Mouse (Mus musculus): ENCODE data around the gene Gpt2. TPM values are rescaled to one million over a fixed set of nuclear protein-coding genes. Genes with fewer than 3 reads are reported as not detected.

Gpt2 gene
- polyA plus RNA-seq, 1 experiment: 29.1 TPM

DNA sequence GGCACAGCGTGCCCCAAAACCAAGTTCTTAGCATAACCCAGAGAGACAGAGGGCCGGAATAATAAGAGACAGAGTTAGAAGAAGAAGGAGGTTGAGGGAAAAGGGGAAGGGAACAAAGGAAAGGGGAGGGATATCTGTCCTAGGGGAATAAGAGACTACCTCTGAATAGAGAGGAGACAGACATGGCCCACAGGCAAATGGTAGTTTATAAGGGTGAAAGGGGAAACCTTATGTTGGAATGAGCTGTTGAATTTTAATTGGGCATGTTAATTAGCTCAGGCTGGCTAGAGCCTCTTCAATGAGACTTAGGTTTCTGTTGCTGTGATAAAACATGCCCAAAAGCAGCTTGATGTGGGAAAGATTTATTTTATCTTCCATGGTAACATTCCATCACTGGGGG, 39.1 kb upstream of the Gpt2 start:
- H3K27ac ChIP-seq (ENCODE audit: insufficient read depth, low read length): no peak overlapping the region

DNA sequence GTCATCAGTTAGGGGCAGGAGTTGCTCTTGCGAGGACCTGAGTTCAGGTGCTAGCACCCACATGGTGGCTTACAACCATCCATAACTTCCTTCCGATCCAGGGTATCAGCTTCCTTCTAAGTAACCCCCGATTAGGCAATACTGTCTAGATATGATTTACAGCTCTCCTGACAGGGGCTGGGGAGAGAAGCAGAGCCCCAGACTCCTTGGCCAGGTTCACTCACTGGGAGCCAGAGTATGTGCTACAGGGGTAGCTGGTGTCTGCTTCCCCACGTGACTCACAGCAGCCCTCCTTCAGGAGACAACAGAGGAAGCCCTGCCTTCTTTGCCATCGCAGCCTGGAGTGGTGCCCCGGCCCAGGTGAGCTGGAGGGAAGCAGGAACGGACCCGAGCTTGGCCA, 37.6 kb upstream of the Gpt2 start:
- no peak overlapping the region for H3K4me3 ChIP-seq (ENCODE audit: low read depth, low read length)

More for the DNA sequence above, 39.1 kb upstream of the Gpt2 start:
- H3K9me3 ChIP-seq (replicated peaks; ENCODE audit: control insufficient read depth, insufficient read depth, low read length, poor library complexity, severe bottlenecking): no peaks in the 10 kb centered on the region
- no peaks in the 10 kb centered on the region for H3K27me3 ChIP-seq (ENCODE audit: control insufficient read depth, insufficient read depth, low read length, poor library complexity, severe bottlenecking)
- no peak overlapping the region for H3K9ac ChIP-seq (ENCODE audit: low read depth, poor library complexity, severe bottlenecking)
- no peak overlapping the region for H3K4me3 ChIP-seq (ENCODE audit: low read depth, low read length)
- TF ChIP-seq POLR2A (IDR thresholded peaks at IDR 0.05; ENCODE audit: insufficient read depth, low read length): no peak
- H3K4me1 ChIP-seq (ENCODE audit: control insufficient read depth, insufficient read depth, low read length): no peaks in the 10 kb centered on the region
- no peaks in the 10 kb centered on the region for H3K36me3 ChIP-seq (ENCODE audit: control insufficient read depth, insufficient read depth, low read length, poor library complexity, severe bottlenecking)

GRCm38 (mm10) chr8:85456536-85456935, 35.8 kb upstream of the Gpt2 start:
- TF ChIP-seq EP300 (IDR thresholded peaks at IDR 0.05; ENCODE audit: insufficient read depth, low read depth, low read length) (no peak), POLR2A (IDR thresholded peaks at IDR 0.05; ENCODE audit: insufficient read depth, low read length) (no peak), CTCF (IDR thresholded peaks at IDR 0.05; ENCODE audit: low read depth, low read length) (peak; percentile 85)
- H3K4me1 ChIP-seq (ENCODE audit: control insufficient read depth, insufficient read depth, low read length): no peaks in the 10 kb centered on the region
- no peaks in the 10 kb centered on the region for H3K9me3 ChIP-seq (replicated peaks; ENCODE audit: control insufficient read depth, insufficient read depth, low read length, poor library complexity, severe bottlenecking)
- H3K36me3 ChIP-seq (ENCODE audit: control insufficient read depth, insufficient read depth, low read length, poor library complexity, severe bottlenecking): no peaks in the 10 kb centered on the region
- no peak overlapping the region for H3K4me3 ChIP-seq (ENCODE audit: low read depth, low read length)
- no peaks in the 10 kb centered on the region for H3K27me3 ChIP-seq (ENCODE audit: control insufficient read depth, insufficient read depth, low read length, poor library complexity, severe bottlenecking)
- H3K27ac ChIP-seq (ENCODE audit: insufficient read depth, low read length): no peak overlapping the region
- H3K9ac ChIP-seq (ENCODE audit: low read depth, poor library complexity, severe bottlenecking): peak overlapping the region; percentile 36

More for the DNA sequence above, 37.6 kb upstream of the Gpt2 start:
- no peak overlapping the region for H3K27ac ChIP-seq (ENCODE audit: insufficient read depth, low read length)
- no peaks in the 10 kb centered on the region for H3K27me3 ChIP-seq (ENCODE audit: control insufficient read depth, insufficient read depth, low read length, poor library complexity, severe bottlenecking)
- H3K9me3 ChIP-seq (replicated peaks; ENCODE audit: control insufficient read depth, insufficient read depth, low read length, poor library complexity, severe bottlenecking): no peaks in the 10 kb centered on the region
- H3K36me3 ChIP-seq (ENCODE audit: control insufficient read depth, insufficient read depth, low read length, poor library complexity, severe bottlenecking): no peaks in the 10 kb centered on the region
- H3K4me1 ChIP-seq (ENCODE audit: control insufficient read depth, insufficient read depth, low read length): no peaks in the 10 kb centered on the region
- TF ChIP-seq EP300 (IDR thresholded peaks at IDR 0.05; ENCODE audit: insufficient read depth, low read depth, low read length): no peak
- no peak for TF ChIP-seq CTCF (IDR thresholded peaks at IDR 0.05; ENCODE audit: low read depth, low read length)
- no peak for TF ChIP-seq POLR2A (IDR thresholded peaks at IDR 0.05; ENCODE audit: insufficient read depth, low read length)
- no peak overlapping the region for H3K9ac ChIP-seq (ENCODE audit: low read depth, poor library complexity, severe bottlenecking)

DNA sequence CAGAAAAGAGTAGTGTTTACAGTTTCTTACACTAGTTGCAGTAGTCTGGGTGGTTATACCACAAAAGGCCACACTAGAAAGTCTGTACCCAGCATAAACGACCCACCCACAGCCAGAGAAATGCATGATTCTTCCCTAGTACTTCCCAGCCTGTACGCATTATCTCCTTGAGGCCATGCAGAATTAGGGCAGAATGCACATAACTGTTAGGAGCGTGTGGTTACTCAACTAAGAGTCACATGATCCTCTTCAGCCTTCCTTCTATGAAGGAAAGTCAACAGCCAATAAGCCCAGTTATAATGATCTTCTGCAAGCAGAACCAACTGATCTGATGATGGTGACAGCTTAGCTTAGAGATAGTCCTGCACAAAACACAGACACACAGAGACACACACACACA, 32.8 kb upstream of the Gpt2 start:
- H3K27ac ChIP-seq (ENCODE audit: insufficient read depth, low read length): no peak overlapping the region
- no peak overlapping the region for H3K9ac ChIP-seq (ENCODE audit: low read depth, poor library complexity, severe bottlenecking)
- H3K36me3 ChIP-seq (ENCODE audit: control insufficient read depth, insufficient read depth, low read length, poor library complexity, severe bottlenecking): no peaks in the 10 kb centered on the region
- H3K4me1 ChIP-seq (ENCODE audit: control insufficient read depth, insufficient read depth, low read length): no peaks in the 10 kb centered on the region
- H3K4me3 ChIP-seq (ENCODE audit: low read depth, low read length): no peak overlapping the region
- TF ChIP-seq POLR2A (IDR thresholded peaks at IDR 0.05; ENCODE audit: insufficient read depth, low read length): no peak
- no peak for TF ChIP-seq CTCF (IDR thresholded peaks at IDR 0.05; ENCODE audit: low read depth, low read length)
- TF ChIP-seq EP300 (IDR thresholded peaks at IDR 0.05; ENCODE audit: insufficient read depth, low read depth, low read length): no peak
- H3K27me3 ChIP-seq (ENCODE audit: control insufficient read depth, insufficient read depth, low read length, poor library complexity, severe bottlenecking): no peaks in the 10 kb centered on the region
- H3K9me3 ChIP-seq (replicated peaks; ENCODE audit: control insufficient read depth, insufficient read depth, low read length, poor library complexity, severe bottlenecking): no peaks in the 10 kb centered on the region

GRCm38 (mm10) chr8:85460804-85461203, 31.6 kb upstream of the Gpt2 start:
- H3K36me3 ChIP-seq (ENCODE audit: control insufficient read depth, insufficient read depth, low read length, poor library complexity, severe bottlenecking): no peaks in the 10 kb centered on the region
- H3K4me3 ChIP-seq (ENCODE audit: low read depth, low read length): no peak overlapping the region
- H3K4me1 ChIP-seq (ENCODE audit: control insufficient read depth, insufficient read depth, low read length): no peaks in the 10 kb centered on the region
- TF ChIP-seq CTCF (IDR thresholded peaks at IDR 0.05; ENCODE audit: low read depth, low read length) (peak; percentile 58), EP300 (IDR thresholded peaks at IDR 0.05; ENCODE audit: insufficient read depth, low read depth, low read length) (no peak)
- peak overlapping the region; percentile 64 for H3K27ac ChIP-seq (ENCODE audit: insufficient read depth, low read length)
- H3K9me3 ChIP-seq (replicated peaks; ENCODE audit: control insufficient read depth, insufficient read depth, low read length, poor library complexity, severe bottlenecking): no peaks in the 10 kb centered on the region
- no peak overlapping the region for H3K9ac ChIP-seq (ENCODE audit: low read depth, poor library complexity, severe bottlenecking)
- no peaks in the 10 kb centered on the region for H3K27me3 ChIP-seq (ENCODE audit: control insufficient read depth, insufficient read depth, low read length, poor library complexity, severe bottlenecking)

DNA sequence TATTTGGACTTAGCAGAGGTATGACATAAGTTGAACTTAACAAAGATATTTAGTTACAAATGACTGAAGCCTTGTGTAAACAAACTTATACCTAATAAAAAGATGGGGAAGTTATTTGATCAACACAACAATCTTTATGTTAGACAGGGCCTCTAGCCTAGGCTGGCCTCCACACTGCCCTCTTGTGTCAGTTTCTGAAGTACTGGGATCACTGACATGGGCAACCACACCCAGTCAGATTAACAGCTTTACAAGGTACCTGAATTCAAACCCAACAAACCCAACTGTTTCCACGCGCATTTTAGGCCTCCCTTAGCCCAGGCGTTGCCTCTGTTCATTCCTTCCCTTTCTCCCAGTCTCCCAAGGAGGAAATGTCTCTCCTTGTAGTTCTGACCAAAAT, 31.0 kb upstream of the Gpt2 start:
- Histone ChIP-seq H3K9ac (ENCODE audit: low read depth, poor library complexity, severe bottlenecking) (no peak overlapping the region), H3K4me1 (ENCODE audit: control insufficient read depth, insufficient read depth, low read length) (no peaks in the 10 kb centered on the region), H3K27me3 (ENCODE audit: control insufficient read depth, insufficient read depth, low read length, poor library complexity, severe bottlenecking) (no peaks in the 10 kb centered on the region), H3K36me3 (ENCODE audit: control insufficient read depth, insufficient read depth, low read length, poor library complexity, severe bottlenecking) (no peaks in the 10 kb centered on the region), H3K9me3 (replicated peaks; ENCODE audit: control insufficient read depth, insufficient read depth, low read length, poor library complexity, severe bottlenecking) (no peaks in the 10 kb centered on the region), H3K27ac (ENCODE audit: insufficient read depth, low read length) (peak overlapping the region; percentile 64; the same call in 1 of the 2 replicates), H3K4me3 (ENCODE audit: low read depth, low read length) (no peak overlapping the region)
- peak; percentile 57 for TF ChIP-seq CTCF (IDR thresholded peaks at IDR 0.05; ENCODE audit: low read depth, low read length)
- TF ChIP-seq EP300 (IDR thresholded peaks at IDR 0.05; ENCODE audit: insufficient read depth, low read depth, low read length): no peak
- no peak for TF ChIP-seq POLR2A (IDR thresholded peaks at IDR 0.05; ENCODE audit: insufficient read depth, low read length)
